Mouse (Mus musculus) left cerebral cortex, adult 18-20 months (tissue): ENCODE data around the gene Slc35f2. TPM values are rescaled to one million over a fixed set of nuclear protein-coding genes. Genes with fewer than 3 reads are reported as not detected.

ENCODE experiments used
- DNase-seq, 2 experiments: peaks; one replicate each; pipeline ENCODE4 v3.0.0; 2021 to 2022; ENCODE audit warnings: low spot score in 2 of 2, mixed read lengths in 1 of 2
- long read RNA-seq, 2 experiments: library from polyadenylated mRNA; stranded (forward); transcript quantifications; one replicate each; pipeline ENCODE4 v2.0.0; 2021
- total RNA-seq, 2 experiments: library from RNA; stranded (reverse); gene quantifications; 2 replicates each; pipeline ENCODE4 v1.2.3; 2021

Slc35f2 gene
- 1 to 10 TPM; 2.4 to 2.8 TPM for total RNA-seq
- long read RNA-seq, experiment 1, partial matches to known transcripts, result 1 of 3 reads
- long read RNA-seq, experiment 1, other reads (novel, unspliced or antisense), result 0 of 3 reads
- long read RNA-seq, experiment 2, transcript Slc35f2-201 (8 exons, 2,558 nt), result major isoform, 5 of 5 reads
- long read RNA-seq, experiment 2, partial matches to known transcripts, result 0 of 5 reads
- long read RNA-seq, experiment 2, other reads (novel, unspliced or antisense), result 0 of 5 reads

- DNase-seq, result peak; percentile 16 to 23
Measured at GRCm38 (mm10) chr9:53771344-53772021, at the start of gene Slc35f2. Gene Slc35f2, plus strand, starts transcription at chr9:53771538.

- no peak for DNase-seq
Measured at GRCm38 (mm10) chr9:53740829-53741404, 30.4 kb upstream of the Slc35f2 start.

GRCm38 (mm10) chr9:53750411-53750810, 20.9 kb upstream of the Slc35f2 start:
- no peak for DNase-seq

GRCm38 (mm10) chr9:53750899-53751298, 20.4 kb upstream of the Slc35f2 start:
- DNase-seq, result no peak

GRCm38 (mm10) chr9:53754801-53755200, 16.5 kb upstream of the Slc35f2 start:
- DNase-seq, result no peak

GRCm38 (mm10) chr9:53758142-53758541, 13.2 kb upstream of the Slc35f2 start:
- DNase-seq, result no peak

- DNase-seq, result no peak
Measured at GRCm38 (mm10) chr9:53764697-53765096, 6.6 kb upstream of the Slc35f2 start.

GRCm38 (mm10) chr9:53768486-53768885, 2.9 kb upstream of the Slc35f2 start:
- no peak for DNase-seq

- DNase-seq, result no peak
Measured at GRCm38 (mm10) chr9:53770771-53771343, 481 bp upstream of the Slc35f2 start.

- peak in 1 of 2 experiments; percentile 3 for DNase-seq
Measured at GRCm38 (mm10) chr9:53772121-53772561, 803 bp downstream of the Slc35f2 start.

- DNase-seq, result no peak
Measured at GRCm38 (mm10) chr9:53775511-53775910, 4.2 kb downstream of the Slc35f2 start.

GRCm38 (mm10) chr9:53786561-53787407, 15.4 kb downstream of the Slc35f2 start:
- DNase-seq, result no peak

- no peak for DNase-seq
Measured at GRCm38 (mm10) chr9:53793830-53794330, 22.5 kb downstream of the Slc35f2 start.

- DNase-seq, result no peak
Measured at GRCm38 (mm10) chr9:53794490-53794889, 23.2 kb downstream of the Slc35f2 start.

- no peak for DNase-seq
Measured at GRCm38 (mm10) chr9:53795351-53795750, 24.0 kb downstream of the Slc35f2 start.

GRCm38 (mm10) chr9:53796386-53796785, 25.0 kb downstream of the Slc35f2 start:
- DNase-seq, result no peak

GRCm38 (mm10) chr9:53797141-53797540, 25.8 kb downstream of the Slc35f2 start:
- DNase-seq, result no peak

- DNase-seq, result no peak
Measured at GRCm38 (mm10) chr9:53802921-53803320, 31.6 kb downstream of the Slc35f2 start.

GRCm38 (mm10) chr9:53806496-53807086, 35.3 kb downstream of the Slc35f2 start:
- no peak for DNase-seq

- DNase-seq, result no peak
Measured at GRCm38 (mm10) chr9:53813418-53813817, 42.1 kb downstream of the Slc35f2 start.
